22 mouse cellular contexts compared by ENCODE assay signal in genomic region chr16:9277064-9277463, GRCm38 (mm10).
DNase-seq lines count a peak whose midpoint lies in the region; ATAC-seq lines count a peak whose summit lies in the region.
"Had no signal": no experiment of that assay in that cellular context is flagged by ENCODE, and none has a peak within 500 bp of the region (broad histone marks: within the 10 kb centered on the region; RNA-seq: fewer than 3 reads in every experiment).

No protein-coding gene starts in this region.

- no peak for DNase-seq in frontal cortex, postnatal 14 days (ENCODE audit: low spot score in 2 of 2)
- peak; percentile 71 for DNase-seq in brain, adult 2 months (ENCODE audit: low read depth, low spot score)
- peak; percentile 60 for DNase-seq in telencephalon, adult 2 months (ENCODE audit: low read depth, low spot score)
- no peak for DNase-seq in ovary, postnatal 14 days (ENCODE audit: low spot score)
- DNase-seq: adrenal gland, adult 2 months; adrenal gland, adult 8-10 months; adrenal gland, postnatal 10 days; adrenal gland, postnatal 14 days; adrenal gland, postnatal 25 days; adrenal gland, postnatal 36 days; B cell, adult 2 months; cerebellum, adult 11 months; cerebellum, adult 11-12 months; cerebellum, adult 18-20 months; cerebellum, adult 2 months had no signal

- peaks cover 21% of the 10 kb centered on the region for H3K4me1 ChIP-seq in hindbrain, embryonic 13.5 days (replicated peaks)

- no peaks in the 10 kb centered on the region for H3K27me3 ChIP-seq in hindbrain, embryonic 13.5 days
- H3K27me3 ChIP-seq: CH12.LX, Patski had no signal

- no peak overlapping the region for H3K27ac ChIP-seq in hindbrain, embryonic 13.5 days

- ATAC-seq in frontal cortex, adult (ENCODE audit: low TSS enrichment) = peak; percentile 33; the same call in 1 of the 2 replicates
- no peak for ATAC-seq in hindbrain, embryonic 13.5 days (ENCODE audit: low FRiP score)
- ATAC-seq: activated CD4-positive, CD25-positive, alpha-beta regulatory T cell, adult 4 months; CD4-positive, CD25-positive, alpha-beta regulatory T cell, adult 4 months; Patski had no signal

- H3K4me2 ChIP-seq in hindbrain, embryonic 13.5 days = no peak overlapping the region

- no peaks in the 10 kb centered on the region for H3K9me3 ChIP-seq in hindbrain, embryonic 13.5 days
- H3K9me3 ChIP-seq: G1E had no signal

- WGBS in hindbrain, embryonic 13.5 days = 93% methylated on average over 1 of the region's 1 CpGs

- no peak overlapping the region for H3K9ac ChIP-seq in hindbrain, embryonic 13.5 days

- no peak overlapping the region for H3K4me3 ChIP-seq in hindbrain, embryonic 13.5 days

- no peaks in the 10 kb centered on the region for H3K36me3 ChIP-seq in hindbrain, embryonic 13.5 days
- H3K36me3 ChIP-seq: G1E had no signal

Comparison
In these comparisons a context has a peak if more than half of its experiments do, and no peak if none do; other contexts are left out.
1. DNase-seq: peak in brain, adult 2 months (single experiment) and telencephalon, adult 2 months (single experiment); none in frontal cortex, postnatal 14 days (0 of 2) and ovary, postnatal 14 days (single experiment).